ENCODE assay signal across 8 mouse cellular contexts in genomic region chr6:128842356-128842944, GRCm38 (mm10). TPM values are rescaled to one million over a fixed set of nuclear protein-coding genes. Genes with fewer than 3 reads are reported as not detected.
DNase-seq lines count a peak whose midpoint lies in the region; ATAC-seq and TF ChIP-seq lines count a peak whose summit lies in the region.

No protein-coding gene starts in this region.

- peak overlapping the region; percentile 69 for H3K27ac ChIP-seq in testis, adult 2 months (ENCODE audit: control insufficient read depth, insufficient read depth, low read depth, low read length)
- H3K27ac ChIP-seq in liver, embryonic 11.5 days (ENCODE audit: low read depth, low read length) = peak overlapping the region; percentile 40; the same call in 1 of the 2 replicates

- TF ChIP-seq POLR2A in testis, adult 2 months (IDR thresholded peaks at IDR 0.05; ENCODE audit: control insufficient read depth, low read depth, low read length) = no peak

- TF ChIP-seq CTCF in testis, adult 2 months (IDR thresholded peaks at IDR 0.05; ENCODE audit: control insufficient read depth, insufficient read depth, insufficient replicate concordance, low read depth, low read length) = no peak

- peaks cover 65% of the 10 kb centered on the region for H3K4me1 ChIP-seq in erythroblast, embryonic 14.5 days (ENCODE audit: control insufficient read depth)
- H3K4me1 ChIP-seq in testis, adult 2 months (ENCODE audit: control insufficient read depth, insufficient read depth, low read length) = peaks cover 20% of the 10 kb centered on the region
- peaks cover 15% of the 10 kb centered on the region for H3K4me1 ChIP-seq in liver, embryonic 11.5 days (replicated peaks; ENCODE audit: control insufficient read depth, insufficient read depth, low read length)

- ATAC-seq in erythroblast, adult 5-6 weeks (replicated peaks; ENCODE audit: low FRiP score, poor library complexity, severe bottlenecking) = no peak
- ATAC-seq in liver, embryonic 11.5 days (replicated peaks; ENCODE audit: low FRiP score) = no peak

- H3K9ac ChIP-seq in liver, embryonic 11.5 days (ENCODE audit: low read depth, low read length) = peak overlapping the region; percentile 83

- no peaks in the 10 kb centered on the region for H3K9me3 ChIP-seq in erythroblast, embryonic 14.5 days (ENCODE audit: control insufficient read depth, low read length)
- H3K9me3 ChIP-seq in liver, embryonic 11.5 days (ENCODE audit: control insufficient read depth, low read length) = no peaks in the 10 kb centered on the region

- peaks cover 4% of the 10 kb centered on the region for H3K27me3 ChIP-seq in erythroblast, embryonic 14.5 days (ENCODE audit: control insufficient read depth)
- H3K27me3 ChIP-seq in testis, adult 2 months (ENCODE audit: control insufficient read depth, insufficient read depth, low read length) = no peaks in the 10 kb centered on the region
- H3K27me3 ChIP-seq in liver, embryonic 11.5 days (replicated peaks; ENCODE audit: control insufficient read depth, insufficient read depth, low read length) = no peaks in the 10 kb centered on the region

- under 1% methylated on average over 20 of the region's 20 CpGs for WGBS in liver, embryonic 11.5 days

- H3K4me2 ChIP-seq in liver, embryonic 11.5 days = peak overlapping the region; percentile 95

- no peaks in the 10 kb centered on the region for H3K36me3 ChIP-seq in erythroblast, embryonic 14.5 days (ENCODE audit: control insufficient read depth)
- H3K36me3 ChIP-seq in testis, adult 2 months (ENCODE audit: control insufficient read depth, insufficient read depth, low read length) = no peaks in the 10 kb centered on the region
- no peaks in the 10 kb centered on the region for H3K36me3 ChIP-seq in liver, embryonic 11.5 days (ENCODE audit: control insufficient read depth, insufficient read depth, low read length)

- no peak for DNase-seq in testis, postnatal 10 days (ENCODE audit: low spot score)
- no peak for DNase-seq in liver, embryonic 11.5 days (ENCODE audit: low spot score)
- no peak for DNase-seq in adrenal gland, adult 18-20 months (ENCODE audit: low spot score in 2 of 2)
- no peak for DNase-seq in ovary, postnatal 10 days (ENCODE audit: low spot score)
- no peak for DNase-seq in cerebellum, postnatal 25 days

- H3K4me3 ChIP-seq in erythroblast, embryonic 14.5 days (replicated peaks) = peak overlapping the region; percentile 80
- peak overlapping the region; percentile 87 for H3K4me3 ChIP-seq in testis, adult 2 months (ENCODE audit: control insufficient read depth, low read depth, low read length)
- H3K4me3 ChIP-seq in liver, embryonic 11.5 days (ENCODE audit: low read depth, low read length) = peak overlapping the region; percentile 66

RNA-seq across cellular contexts. Expression of gene Klrb1b, which starts 16.3 kb away (rescaled TPM):
- polyA plus RNA-seq in erythroblast, embryonic 14.5 days (2012) = 0.02 TPM in 1 of 2 replicates, not detected in the other
- 2.1 TPM in 1 of 2 replicates, not detected in the other for total RNA-seq in erythroblast, adult 5-6 weeks (2015; ENCODE audit: low replicate concordance)
- 0.94 TPM in 1 of 2 replicates, not detected in the other for total RNA-seq in erythroblast, adult 5-6 weeks (2017; ENCODE audit: low replicate concordance)
- not detected in 2 replicates for polyA plus RNA-seq in testis, adult 2 months (2012; rRNA removed)
- not detected in 2 replicates for polyA plus RNA-seq in liver, embryonic 11.5 days (2014; fragmentation: Nextera tagmentation; extraction: Ambion mirVana)
- total RNA-seq in adrenal gland, adult 18-20 months (2021) = 1 to 10 TPM in 1 of 2 experiments, under 1 TPM in 1; 0.90 to 1.3 TPM

RNA-seq across cellular contexts. Expression of gene Gm44511, which starts 16.3 kb away (rescaled TPM):
- not detected in 2 replicates for polyA plus RNA-seq in erythroblast, embryonic 14.5 days (2012)
- 1.7 and 3.8 TPM in 2 replicates for total RNA-seq in erythroblast, adult 5-6 weeks (2015; ENCODE audit: low replicate concordance)
- not detected in 2 replicates for total RNA-seq in erythroblast, adult 5-6 weeks (2017; ENCODE audit: low replicate concordance)
- not detected in 2 replicates for polyA plus RNA-seq in testis, adult 2 months (2012; rRNA removed)
- polyA plus RNA-seq in liver, embryonic 11.5 days (2014; fragmentation: Nextera tagmentation; extraction: Ambion mirVana) = not detected in 2 replicates
- total RNA-seq in adrenal gland, adult 18-20 months (2021) = not detected

RNA-seq across cellular contexts. Expression of gene Clec2i, which starts 44.9 kb away (rescaled TPM):
- polyA plus RNA-seq in erythroblast, embryonic 14.5 days (2012) = not detected in 2 replicates
- 2.7 and 5.4 TPM in 2 replicates for total RNA-seq in erythroblast, adult 5-6 weeks (2015; ENCODE audit: low replicate concordance)
- total RNA-seq in erythroblast, adult 5-6 weeks (2017; ENCODE audit: low replicate concordance) = 3.8 and 4.0 TPM in 2 replicates
- 0.07 TPM in 1 of 2 replicates, not detected in the other for polyA plus RNA-seq in testis, adult 2 months (2012; rRNA removed)
- polyA plus RNA-seq in liver, embryonic 11.5 days (2014; fragmentation: Nextera tagmentation; extraction: Ambion mirVana) = not detected in 2 replicates
- total RNA-seq in adrenal gland, adult 18-20 months (2021) = under 1 TPM; 0.29 to 0.33 TPM

RNA-seq across cellular contexts. Expression of gene BC035044, which starts 48.5 kb away (rescaled TPM):
- not detected in 2 replicates for polyA plus RNA-seq in erythroblast, embryonic 14.5 days (2012)
- 11.3 and 24.5 TPM in 2 replicates for total RNA-seq in erythroblast, adult 5-6 weeks (2015; ENCODE audit: low replicate concordance)
- total RNA-seq in erythroblast, adult 5-6 weeks (2017; ENCODE audit: low replicate concordance) = 14.5 and 19.4 TPM in 2 replicates
- 0.08 and 0.09 TPM in 2 replicates for polyA plus RNA-seq in testis, adult 2 months (2012; rRNA removed)
- polyA plus RNA-seq in liver, embryonic 11.5 days (2014; fragmentation: Nextera tagmentation; extraction: Ambion mirVana) = 4.7 and 5.3 TPM in 2 replicates
- under 1 TPM in 1 of 2 experiments, not detected in 1; 0.93 TPM for total RNA-seq in adrenal gland, adult 18-20 months (2021)

RNA-seq across cellular contexts. Expression of gene Klrb1c, which starts 53.4 kb away (rescaled TPM):
- polyA plus RNA-seq in erythroblast, embryonic 14.5 days (2012) = not detected in 2 replicates
- not detected in 2 replicates for total RNA-seq in erythroblast, adult 5-6 weeks (2015; ENCODE audit: low replicate concordance)
- total RNA-seq in erythroblast, adult 5-6 weeks (2017; ENCODE audit: low replicate concordance) = 0.68 and 1.8 TPM in 2 replicates
- polyA plus RNA-seq in testis, adult 2 months (2012; rRNA removed) = 0.25 TPM in 1 of 2 replicates, not detected in the other
- polyA plus RNA-seq in liver, embryonic 11.5 days (2014; fragmentation: Nextera tagmentation; extraction: Ambion mirVana) = not detected in 2 replicates
- under 1 TPM; 0.60 to 0.67 TPM for total RNA-seq in adrenal gland, adult 18-20 months (2021)
